Mouse (Mus musculus): ENCODE results near the gene Bcor.

The Bcor gene

DNA sequence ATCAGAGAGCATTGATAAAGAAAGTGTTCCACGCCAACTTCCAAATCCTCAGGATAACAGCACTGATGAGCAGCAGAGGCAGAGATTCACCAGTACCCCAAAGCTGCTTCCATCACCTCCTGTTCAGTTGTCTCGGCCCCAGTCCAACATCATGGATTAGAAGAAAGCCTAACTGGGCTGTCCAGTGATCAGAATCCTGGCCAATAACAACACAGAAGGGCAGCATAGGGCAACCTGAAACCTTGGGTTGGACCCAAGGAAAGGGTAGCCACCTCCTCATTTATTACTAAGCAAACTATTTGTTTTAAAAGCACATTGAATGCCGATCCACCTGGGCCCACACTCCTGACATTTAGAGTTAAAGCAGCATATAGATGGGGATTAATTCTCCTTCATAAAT, 99.3 kb downstream of the Bcor start:
- DNase-seq: no peak

DNA sequence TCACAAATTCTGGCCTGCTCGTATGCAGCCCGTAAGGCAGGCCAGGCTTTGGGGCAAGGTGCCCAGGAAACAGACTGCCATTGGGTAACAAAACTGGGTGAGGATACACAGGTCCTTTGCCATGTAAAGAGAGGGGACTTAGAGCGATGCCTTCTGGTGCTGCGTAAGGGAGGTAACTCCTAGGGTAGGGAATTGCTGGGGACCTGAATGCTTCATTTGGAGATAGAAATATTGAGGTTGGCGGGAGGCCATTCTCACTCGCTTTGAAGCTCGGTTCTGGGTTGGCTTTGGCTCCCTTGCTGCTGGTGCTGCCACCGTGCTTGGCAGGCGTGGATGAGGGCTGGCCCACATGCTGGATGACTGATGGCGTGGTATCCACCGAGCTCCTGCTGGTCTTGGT, 102.9 kb downstream of the Bcor start:
- DNase-seq: no peak

DNA sequence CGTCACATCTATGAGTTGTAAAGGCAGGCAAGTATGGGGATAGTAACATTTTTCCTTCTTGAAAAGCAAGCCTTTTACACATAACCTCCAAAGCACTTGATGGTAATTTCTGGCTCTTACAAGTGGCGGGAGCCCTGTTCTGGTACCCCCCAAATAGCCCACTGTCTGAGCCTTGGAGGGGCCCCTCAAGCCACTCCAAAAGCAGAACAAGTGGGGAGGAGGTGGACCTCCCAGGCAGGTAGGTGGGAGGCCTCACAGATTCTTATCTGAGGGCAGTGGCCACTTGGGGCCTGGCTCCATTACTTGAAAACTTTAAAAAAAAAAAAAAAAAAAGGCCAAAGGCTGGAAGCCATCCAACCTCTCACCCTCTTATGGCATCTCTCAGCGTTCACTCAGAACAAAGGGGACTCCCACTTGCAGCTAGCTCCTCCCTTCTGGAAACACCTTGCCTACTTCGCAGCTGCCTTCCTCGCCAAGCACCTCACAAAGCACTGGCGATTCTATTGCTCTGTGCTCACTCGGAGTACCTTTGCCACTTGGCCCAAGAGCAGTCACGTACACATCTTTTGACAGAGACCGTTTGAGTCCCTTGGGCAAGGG, 106.7 kb downstream of the Bcor start:
- no peak for DNase-seq

DNA sequence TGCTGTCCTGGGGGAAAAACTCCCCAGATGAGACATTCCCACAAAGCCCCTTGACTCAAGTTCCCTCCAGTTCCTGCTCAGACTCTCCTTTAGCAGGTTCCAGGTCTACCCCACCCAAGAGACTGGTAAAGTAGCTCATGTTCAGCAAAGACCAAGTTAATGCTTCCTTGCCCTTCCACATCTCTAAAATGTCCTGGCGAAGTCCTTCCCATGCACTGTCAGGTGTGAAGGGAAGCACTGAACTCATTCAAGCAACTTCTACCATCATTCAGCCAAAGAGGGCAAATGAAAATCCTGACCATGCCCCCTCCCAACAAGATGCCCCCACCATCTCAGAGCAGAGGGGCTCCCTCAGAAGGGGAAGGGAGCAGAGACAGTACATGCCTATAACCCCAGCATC, 107.5 kb downstream of the Bcor start:
- DNase-seq: no peak

DNA sequence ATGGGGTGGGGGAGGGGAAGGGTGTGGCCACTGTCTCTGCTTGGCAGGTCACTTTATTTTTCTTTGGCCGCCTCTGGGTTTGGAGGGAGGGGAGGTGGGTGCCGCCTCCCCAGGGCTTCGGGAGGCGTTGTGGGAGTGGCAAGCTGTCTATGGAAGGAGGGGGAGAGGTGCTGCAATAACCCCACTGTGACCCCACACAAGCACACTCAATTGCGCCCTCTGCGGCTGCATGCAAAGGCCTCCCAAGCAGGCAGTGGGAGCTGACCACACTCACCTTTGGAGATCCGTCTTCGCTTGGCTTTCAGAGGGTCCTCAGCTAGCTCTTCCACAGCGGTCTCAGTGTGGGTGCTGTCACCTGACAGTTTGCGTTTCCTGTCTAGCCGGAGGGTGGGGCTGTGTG, 111.4 kb downstream of the Bcor start:
- DNase-seq: no peak

DNA sequence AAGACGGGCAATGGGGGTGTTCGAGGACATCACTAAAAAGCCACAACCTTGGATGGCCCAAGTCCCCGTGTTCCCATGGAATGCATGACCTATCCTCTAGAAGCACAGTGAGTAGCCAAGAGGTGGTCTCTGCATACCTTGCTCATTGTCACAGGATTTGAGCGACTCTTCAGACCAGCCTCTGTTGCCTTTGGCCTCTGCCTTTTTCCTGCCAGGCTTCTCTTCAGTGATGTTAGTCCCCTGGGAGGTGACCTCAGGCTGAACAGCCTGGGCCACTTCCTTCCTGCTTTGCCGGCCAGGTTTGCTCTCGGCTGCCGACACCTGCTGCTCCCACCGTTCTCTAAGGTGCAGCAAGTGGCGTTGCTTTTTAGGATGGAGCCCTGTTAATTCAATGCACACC, 112.0 kb downstream of the Bcor start:
- DNase-seq: no peak

DNA sequence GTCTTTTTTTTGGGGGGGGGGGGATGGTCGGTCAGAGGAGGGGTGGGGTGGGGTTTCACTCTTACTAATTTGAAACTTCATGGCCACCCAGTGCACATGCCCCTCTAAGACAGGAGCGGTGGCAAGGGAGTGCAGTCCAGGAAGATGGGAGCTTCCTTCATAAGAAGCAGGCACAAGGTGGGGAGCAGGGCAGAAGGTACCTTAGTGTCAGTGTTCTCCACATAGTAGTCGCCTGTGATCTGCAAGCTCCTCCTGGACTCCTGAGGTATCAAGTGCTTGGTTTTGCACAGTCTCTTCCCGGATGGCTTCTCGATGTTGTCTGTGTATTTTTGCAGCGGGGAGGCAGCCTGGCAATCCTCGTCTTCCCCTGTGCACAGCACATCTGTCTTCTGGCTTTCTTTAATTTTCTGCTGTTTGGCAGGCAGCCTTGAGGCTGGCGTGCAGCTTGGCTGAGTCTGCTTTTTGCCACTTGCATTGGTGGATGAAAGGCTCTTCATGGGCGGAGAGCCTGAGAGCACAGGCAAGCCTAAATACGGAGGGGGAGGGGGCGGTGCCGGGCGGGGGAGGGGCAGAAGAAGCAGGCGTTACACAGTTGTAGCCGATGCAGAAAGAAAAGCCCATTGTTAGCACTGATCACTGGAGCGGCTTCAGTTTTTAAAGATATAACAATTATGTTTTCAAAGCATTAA, 112.8 kb downstream of the Bcor start:
- DNase-seq: peak; percentile 38

DNA sequence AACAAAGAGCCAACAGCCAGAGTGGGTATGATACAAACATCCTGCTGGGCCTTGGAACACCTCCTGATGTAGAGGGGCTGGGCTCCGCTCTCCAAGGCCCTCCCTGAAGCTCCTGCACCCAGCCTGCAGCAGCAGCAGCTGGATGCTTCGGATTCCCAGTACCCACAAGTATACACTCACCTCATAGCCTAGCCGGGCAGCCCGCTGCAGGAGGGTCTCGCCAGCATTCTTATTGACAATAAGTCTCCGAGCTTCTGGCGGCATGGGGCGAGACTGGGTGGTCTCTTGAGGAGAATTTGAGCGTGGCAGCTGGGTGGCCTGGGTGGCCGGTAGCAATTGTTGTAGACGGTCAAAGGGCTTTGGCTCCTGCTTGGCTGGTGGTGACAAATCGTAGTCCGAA, 113.5 kb downstream of the Bcor start:
- no peak for DNase-seq

DNA sequence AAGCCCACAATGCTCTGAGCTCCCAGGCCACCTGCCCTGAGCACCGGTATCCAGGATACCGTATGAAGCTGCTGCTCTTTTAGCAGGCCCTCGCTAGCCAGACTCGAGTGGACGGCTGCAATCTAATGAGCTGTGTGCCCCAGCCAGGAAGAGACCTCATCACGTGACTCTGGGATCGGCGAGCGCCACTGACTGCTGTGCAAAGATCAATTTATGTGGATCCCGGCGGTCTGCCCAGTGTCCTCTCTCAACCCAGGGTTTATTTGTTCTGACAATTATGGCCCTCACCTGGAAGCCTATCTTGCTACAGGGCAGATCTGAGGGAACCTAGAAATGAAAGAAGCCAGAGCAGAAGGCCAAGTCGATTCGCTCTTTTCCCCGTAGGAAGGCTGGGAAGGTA, 116.8 kb downstream of the Bcor start:
- DNase-seq: no peak

DNA sequence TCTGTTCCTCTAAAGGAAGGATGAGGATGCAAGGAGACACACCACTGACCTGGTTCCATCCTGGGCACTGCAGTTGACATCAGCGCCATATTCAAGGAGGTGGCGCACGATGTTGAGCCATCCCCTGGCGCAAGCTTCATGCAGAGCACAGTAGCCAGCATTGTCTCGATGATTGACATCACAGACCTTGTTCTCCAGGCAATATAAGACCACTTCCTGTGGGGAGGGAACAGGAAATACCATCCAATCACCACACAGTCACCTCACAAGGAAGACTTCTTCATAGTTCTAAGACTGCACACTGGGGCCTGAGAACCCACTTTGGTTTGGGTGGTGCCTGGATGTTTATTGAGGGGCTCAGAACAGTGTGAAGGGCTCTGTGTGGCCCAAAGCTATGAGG, 118.7 kb downstream of the Bcor start:
- no peak for DNase-seq

DNA sequence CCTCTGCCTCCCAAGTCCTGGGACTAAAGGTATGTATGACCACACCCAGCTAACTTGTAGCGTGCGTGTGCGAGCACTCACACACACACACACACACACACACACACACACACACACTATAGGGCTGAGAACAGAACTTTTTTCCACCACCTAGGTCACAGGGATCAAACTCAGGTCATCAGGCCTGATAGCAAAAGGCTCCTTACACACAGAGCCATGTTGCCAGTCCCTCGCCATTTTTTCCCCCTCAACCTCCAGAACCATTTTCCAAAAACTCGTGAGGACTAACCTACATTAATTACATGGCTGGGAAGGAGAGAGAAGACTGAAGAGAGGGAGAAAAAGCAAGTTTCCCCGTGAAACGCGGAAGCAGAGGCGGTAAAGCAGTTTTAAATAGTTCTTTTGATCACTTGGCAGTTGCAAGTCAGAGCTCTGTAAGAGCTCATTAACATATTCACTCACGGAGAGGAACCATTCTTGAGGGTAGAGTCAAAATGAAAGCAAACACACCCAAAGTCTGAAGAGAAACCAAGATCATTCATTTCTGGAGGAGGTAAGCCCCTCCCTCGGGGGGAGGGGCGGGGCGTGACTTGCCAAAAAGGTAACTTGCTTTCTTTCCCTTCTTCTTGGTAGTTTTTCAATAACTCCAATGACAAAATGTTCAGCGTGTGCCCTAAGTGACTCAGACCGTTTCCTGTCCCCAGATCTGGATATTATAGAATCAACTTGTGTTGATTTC, 145.3 kb downstream of the Bcor start:
- DNase-seq: no peak

DNA sequence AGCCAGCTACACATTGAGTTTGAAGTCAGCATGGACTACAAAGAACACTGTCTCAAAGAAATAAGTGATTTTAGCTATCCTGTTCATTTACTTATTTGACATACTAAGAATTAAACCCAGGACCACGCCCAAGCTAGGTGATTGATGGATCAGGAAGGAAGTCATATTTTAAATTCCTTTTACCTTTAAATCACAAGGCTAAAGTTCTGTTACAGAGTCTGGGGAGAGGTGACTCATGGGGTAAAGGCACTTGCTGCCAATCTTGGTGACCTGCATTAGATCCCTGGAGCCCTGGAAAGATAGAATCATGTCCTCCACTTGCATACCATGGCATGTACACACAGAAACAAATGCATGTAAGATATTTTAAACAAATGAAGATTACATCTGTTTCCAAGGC, 149.5 kb downstream of the Bcor start:
- no peak for DNase-seq

DNA sequence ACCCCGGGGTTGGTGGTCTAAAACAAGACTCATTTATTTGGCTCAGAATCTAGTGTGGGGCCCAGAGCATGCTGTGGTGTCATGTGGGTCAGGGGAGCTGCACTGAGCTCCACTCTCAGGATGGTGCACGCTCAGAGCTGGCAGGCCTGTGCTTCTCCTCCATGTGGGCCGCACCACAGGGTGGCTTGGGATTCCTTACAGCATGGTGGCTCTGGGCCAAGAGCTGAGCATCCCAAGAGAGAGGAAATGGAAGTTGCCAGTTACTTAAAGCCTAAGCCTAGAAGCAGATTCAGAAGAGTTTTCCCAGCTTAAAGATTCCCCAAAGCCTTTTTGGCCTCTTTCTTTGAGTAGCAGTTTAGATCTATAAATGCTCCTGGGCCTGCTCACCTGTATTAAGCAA, 151.1 kb downstream of the Bcor start:
- no peak for DNase-seq

DNA sequence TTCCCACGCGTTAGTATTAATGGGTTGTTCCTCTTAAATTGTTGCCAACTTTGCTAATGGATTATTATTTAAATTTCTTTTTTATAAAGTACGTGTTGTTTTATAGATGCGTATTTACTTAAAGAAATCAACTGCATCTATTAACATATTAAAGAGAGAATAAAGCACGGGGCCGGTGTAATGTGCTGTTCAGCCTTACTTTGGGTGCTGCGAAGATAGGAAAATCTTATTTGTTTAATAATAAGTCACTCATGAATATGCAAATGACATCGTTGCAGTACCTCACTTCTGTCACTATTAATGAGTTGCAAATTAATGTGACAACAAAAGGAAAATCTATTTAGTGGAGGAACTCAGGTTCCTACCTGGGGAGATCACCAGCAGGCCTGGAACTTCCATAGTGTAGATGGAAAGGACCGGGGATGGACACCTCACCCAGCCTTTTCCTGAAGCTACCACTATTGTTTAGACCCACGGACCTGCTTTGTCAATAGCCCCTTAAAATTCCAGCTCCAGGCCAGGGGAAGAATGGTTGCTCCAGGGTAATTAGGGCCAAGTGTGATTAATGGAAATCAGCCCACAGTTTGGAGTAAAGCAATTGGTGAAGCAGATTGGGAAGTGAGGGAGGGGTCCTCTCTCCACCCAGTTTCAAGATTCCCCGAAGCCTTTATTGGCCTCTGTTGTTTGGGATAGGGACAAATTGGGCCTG, 152.2 kb downstream of the Bcor start:
- no peak for DNase-seq

DNA sequence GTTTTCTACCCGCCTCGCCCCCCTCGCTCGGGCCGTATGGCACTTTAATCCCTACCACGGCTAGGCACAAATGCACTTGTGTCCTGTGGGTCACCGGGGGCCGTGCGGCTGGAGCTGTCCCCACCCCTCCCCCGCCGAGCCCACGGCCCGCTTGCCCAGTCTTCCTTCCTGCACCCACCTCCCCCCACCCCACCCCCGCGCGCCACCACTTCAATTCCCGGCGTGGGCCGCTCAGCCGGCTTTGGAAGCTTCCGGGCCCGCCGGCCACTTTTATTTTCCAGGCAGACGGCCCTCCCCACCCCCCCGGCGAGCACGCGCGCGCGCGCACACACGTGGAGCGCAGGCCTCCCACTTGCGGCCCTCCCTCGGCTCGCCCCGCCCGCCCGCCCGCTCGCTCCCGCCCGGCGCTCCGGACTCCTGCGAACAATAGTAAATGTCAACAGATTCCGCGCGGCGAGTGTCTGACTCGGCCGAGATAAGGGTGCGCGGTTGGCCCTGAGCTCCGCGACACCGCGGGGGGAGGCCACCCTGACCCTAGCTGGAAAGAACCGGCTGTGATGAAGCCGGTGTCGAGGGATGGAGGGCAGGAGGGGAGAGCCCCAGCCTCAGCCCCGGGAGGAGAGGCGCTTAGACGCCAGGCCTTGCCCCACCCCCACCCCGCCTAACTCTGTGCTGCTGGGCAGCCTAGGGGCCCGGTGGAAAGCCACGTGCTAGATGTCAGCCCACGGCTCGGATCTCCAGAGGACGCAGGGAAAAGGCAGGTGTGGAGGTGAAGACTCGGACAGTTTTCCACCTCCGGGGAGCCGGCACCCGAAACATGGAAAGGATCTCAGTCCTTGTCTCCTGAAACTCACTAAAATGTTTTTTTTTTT, 153.0 kb downstream of the Bcor start:
- DNase-seq: peak; percentile 31

DNA sequence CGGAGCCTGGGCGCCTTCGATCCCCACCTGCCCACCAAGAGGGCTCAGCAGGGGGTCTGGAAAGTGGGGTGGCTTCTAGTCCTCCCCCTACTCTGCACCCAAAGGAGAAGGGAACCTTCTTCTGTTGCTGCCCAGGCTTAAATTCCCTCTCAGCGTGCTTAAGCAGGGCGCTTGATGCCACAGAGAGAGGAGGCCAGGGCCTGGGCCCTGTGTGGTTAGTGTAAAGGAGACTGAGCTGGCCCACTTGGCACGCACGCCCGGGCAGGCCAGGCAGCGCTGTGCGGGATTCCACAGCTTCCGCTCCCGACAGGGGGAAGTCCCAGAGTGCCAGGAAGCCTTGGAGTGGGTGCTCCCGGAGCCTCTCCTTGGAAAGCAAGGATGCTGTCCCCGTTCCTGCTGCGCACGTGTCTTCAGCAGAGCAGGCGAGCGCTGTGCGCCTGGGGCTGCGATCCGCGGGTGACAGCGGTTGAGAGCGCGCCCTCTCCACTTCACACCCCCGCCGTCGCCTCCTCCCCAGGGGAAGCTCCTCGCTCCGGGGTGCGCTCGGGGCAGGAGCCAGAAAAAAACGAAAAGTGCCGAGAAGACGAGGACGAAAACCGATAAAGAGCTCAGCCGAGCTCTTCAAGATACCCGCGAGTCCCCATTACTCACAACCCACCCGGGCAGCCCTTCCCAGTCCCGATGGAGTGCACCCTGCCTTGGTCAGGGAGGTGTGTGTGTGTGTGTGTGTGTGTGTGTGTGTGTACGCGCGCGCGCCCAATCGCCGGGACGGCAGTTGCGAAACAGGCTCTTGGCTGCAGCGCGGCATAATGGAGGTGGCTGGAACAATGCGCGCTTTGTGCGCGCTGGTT, 153.9 kb downstream of the Bcor start:
- DNase-seq: peak; percentile 65

DNA sequence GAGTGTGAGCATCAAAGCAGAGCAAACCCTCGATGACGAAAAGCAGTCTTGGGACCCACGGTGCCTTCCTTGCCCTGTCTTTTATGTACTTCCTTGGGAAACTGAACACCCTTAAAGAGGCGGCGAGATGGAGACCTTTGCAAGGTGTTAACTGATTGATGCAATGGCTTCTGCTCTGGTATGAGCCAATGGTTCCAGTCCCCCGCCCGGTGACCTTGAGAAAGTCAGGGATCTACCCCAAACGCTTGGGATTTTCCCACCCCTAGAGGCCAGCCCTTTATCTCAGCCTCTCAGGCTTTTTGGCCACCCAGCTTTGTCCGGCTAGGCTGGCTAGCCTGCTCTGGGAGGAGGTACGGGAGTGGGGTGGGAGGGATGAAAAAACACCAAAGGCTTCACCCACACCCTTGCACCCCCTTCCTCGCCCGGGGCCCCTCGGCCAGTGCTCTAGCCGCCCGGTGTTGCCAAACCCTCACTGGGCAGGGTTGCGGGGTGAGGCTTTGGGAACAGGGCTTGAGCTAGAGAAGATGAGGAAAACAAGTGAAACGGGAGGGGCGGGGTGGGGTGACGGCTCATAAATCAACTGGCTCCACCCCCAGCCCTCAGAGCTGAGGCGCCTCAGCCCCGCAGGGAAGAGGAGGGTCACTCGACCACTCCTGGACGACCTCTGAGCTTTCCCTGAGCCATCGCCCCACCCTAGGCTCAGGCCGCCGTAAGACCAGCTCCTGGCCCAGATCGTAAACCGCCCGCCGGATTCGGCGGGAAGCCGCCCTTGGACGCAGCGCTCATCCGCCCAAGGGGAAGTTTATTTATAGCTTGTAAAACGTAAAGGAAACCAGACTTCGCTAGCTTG, 154.7 kb downstream of the Bcor start:
- DNase-seq: no peak

DNA sequence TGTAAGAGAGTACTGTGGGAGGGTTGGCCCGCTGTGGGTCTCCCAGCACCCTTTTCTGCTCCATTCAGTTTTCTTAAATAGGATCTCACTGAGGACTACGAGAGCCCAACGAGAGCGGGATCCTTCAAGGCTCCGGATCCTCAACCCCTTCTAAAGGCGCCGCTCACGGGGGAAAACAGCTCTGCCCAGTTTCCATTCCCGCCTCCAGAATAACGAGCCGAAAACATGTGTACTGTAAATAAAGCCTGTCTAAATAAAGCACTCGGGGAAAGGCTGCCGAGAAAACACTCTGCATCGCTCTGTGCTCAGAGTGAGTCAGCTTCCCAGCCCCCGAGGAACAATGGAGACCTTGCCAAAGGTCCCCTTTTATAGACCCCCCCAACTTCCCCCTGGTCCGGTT, 155.7 kb downstream of the Bcor start:
- DNase-seq: no peak

DNA sequence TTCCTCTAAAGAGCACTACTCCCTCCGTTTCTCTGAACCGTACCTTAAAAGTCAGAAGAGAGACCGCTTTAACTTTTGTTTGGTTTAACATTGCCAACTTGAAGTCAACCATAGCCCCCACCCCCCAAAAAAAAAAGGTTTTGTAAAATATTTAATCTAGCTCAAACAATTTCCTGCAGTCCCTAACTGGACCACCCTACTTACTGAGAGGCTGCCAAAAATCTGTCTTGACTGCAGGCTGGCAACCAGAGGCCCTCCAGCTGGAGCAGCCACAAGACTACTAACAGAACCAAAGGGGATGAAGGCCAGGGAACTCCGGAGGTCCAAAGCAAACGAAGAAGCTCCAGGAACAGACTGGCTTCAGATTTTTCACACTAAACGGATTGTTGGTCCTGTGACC, 156.2 kb downstream of the Bcor start:
- no peak for DNase-seq

DNA sequence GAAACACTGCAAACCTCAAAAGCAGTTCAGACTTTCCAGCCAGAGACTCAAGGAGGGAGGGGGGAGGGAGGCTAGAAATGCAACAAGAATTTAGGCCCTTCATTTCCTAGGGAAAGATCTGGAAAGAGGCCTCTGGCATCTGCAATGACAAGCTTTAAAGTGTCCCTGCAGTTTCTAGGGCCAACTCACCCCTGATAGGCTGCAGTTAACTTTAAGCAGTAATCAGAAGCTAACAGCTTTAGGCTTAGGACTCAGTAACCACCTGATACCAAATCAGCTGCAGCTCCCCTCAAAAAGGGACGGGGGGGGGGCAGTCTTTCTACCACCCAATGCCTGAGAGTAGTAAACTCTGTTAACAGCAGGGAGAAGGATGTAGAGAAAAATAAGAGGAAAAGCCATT, 156.6 kb downstream of the Bcor start:
- DNase-seq: no peak

DNA sequence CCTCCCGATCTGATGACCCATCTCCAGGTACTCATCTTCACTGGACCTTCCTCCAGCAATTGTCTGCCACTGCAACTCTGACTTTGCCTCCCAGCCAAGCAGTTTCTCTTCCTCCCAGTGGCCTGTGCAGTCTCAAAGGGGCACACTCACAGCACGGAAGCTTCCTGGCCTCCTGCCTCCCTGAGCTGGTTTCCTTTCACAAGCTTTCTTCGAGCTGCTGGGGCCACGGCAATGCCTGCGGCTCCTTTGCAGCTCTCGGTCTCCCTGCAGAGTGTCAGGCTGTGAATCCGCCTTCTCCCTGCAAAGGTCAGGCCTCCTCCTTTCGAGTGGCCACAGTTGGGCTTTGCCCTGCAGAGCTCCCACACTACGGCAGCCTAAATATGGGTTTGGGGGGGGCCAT, 157.0 kb downstream of the Bcor start:
- DNase-seq: no peak

Measured in right cerebral cortex, postnatal 25 days (tissue).